Mouse (Mus musculus): ENCODE data around the gene Lmo3.
A peak's percentile ranks its signal among the peaks of the same experiment; 100 is the strongest.

- 0 out of 2 replicates have a peak, but pooled peaks have one; percentile 13 for TF ChIP-seq EP300 (IDR thresholded peaks at IDR 0.05; ENCODE audit: insufficient read depth, low read depth, low read length)
- no peak for TF ChIP-seq POLR2A (IDR thresholded peaks at IDR 0.05; ENCODE audit: insufficient read depth, low read length)
Measured at GRCm38 (mm10) chr6:138477611-138478010, 104.2 kb downstream of the Lmo3 start.
